In genomic region chr8:95352151-95352870, GRCm38 (mm10) we compare ENCODE assay signal across 7 mouse cellular contexts. TPM values are rescaled to one million over a fixed set of nuclear protein-coding genes. Genes with fewer than 3 reads are reported as not detected.
DNase-seq lines count a peak whose midpoint lies in the region; ATAC-seq and TF ChIP-seq lines count a peak whose summit lies in the region.

Mmp15 (plus strand) TSS chr8:95352268.

- H3K36me3 ChIP-seq in hindbrain, postnatal 0 days (ENCODE audit: insufficient read depth, low read length): no peaks in the 10 kb centered on the region
- H3K36me3 ChIP-seq in midbrain, embryonic 10.5 days: peaks cover 5% of the 10 kb centered on the region; the same call in 1 of the 2 replicates
- no peaks in the 10 kb centered on the region for H3K36me3 ChIP-seq in small intestine, adult 2 months (ENCODE audit: control insufficient read depth, insufficient read depth, low read length)

- H3K27me3 ChIP-seq in hindbrain, postnatal 0 days (ENCODE audit: insufficient read depth, low read length): no peaks in the 10 kb centered on the region
- peaks cover 54% of the 10 kb centered on the region for H3K27me3 ChIP-seq in midbrain, embryonic 10.5 days (ENCODE audit: low read depth, poor library complexity, severe bottlenecking)
- H3K27me3 ChIP-seq in small intestine, adult 2 months (ENCODE audit: control insufficient read depth, insufficient read depth, low read length): no peaks in the 10 kb centered on the region

- 0 out of 2 replicates have a peak, but pooled peaks have one; percentile 43 for TF ChIP-seq POLR2A in cortical plate, adult 2 months (IDR thresholded peaks at IDR 0.05; ENCODE audit: extremely low read depth, insufficient read depth, low read length)
- TF ChIP-seq POLR2A in small intestine, adult 2 months (IDR thresholded peaks at IDR 0.05; ENCODE audit: low read depth, low read length): peak; percentile 49; the same call in 1 of the 2 replicates

- peak within 1 kb of the TSS; percentile 60 for H3K9ac ChIP-seq in hindbrain, postnatal 0 days (replicated peaks; ENCODE audit: low read length)

- no peaks in the 10 kb centered on the region for H3K9me3 ChIP-seq in hindbrain, postnatal 0 days (ENCODE audit: low read length)
- H3K9me3 ChIP-seq in midbrain, embryonic 10.5 days (replicated peaks): no peaks in the 10 kb centered on the region

- intact Hi-C loops in left cerebral cortex, postnatal 36 days (cut with DNase I): no loop called here

- no peak within 1 kb of the TSS for H3K27ac ChIP-seq in cortical plate, adult 2 months (ENCODE audit: insufficient read depth, low read length)
- H3K27ac ChIP-seq in hindbrain, postnatal 0 days: peak within 1 kb of the TSS; percentile 82
- H3K27ac ChIP-seq in midbrain, embryonic 10.5 days (replicated peaks): peak within 1 kb of the TSS; percentile 94
- peak within 1 kb of the TSS; percentile 36; the same call in 1 of the 2 replicates for H3K27ac ChIP-seq in small intestine, adult 2 months (ENCODE audit: insufficient read depth, low read depth, low read length)

- peak; percentile 84 for DNase-seq in adrenal gland, postnatal 14 days
- DNase-seq in gastrocnemius, postnatal 25 days: peak; percentile 81
- peak; percentile 79 for DNase-seq in hindbrain, postnatal 0 days (ENCODE audit: low spot score)
- DNase-seq in left cerebral cortex, postnatal 36 days (ENCODE audit: low spot score in 2 of 2): peak; percentile 71 to 73
- peak; percentile 85 for DNase-seq in midbrain, embryonic 10.5 days (ENCODE audit: low spot score)

- peak within 1 kb of the TSS; percentile 46 for H3K4me3 ChIP-seq in cortical plate, adult 2 months (ENCODE audit: insufficient read depth, low read length)
- H3K4me3 ChIP-seq in hindbrain, postnatal 0 days (ENCODE audit: low read length): peak within 1 kb of the TSS; percentile 88
- H3K4me3 ChIP-seq in midbrain, embryonic 10.5 days: peak within 1 kb of the TSS; percentile 86
- H3K4me3 ChIP-seq in small intestine, adult 2 months (ENCODE audit: low read depth, low read length): peak within 1 kb of the TSS; percentile 81

- TF ChIP-seq CTCF in cortical plate, adult 2 months (IDR thresholded peaks at IDR 0.05; ENCODE audit: extremely low read depth, insufficient read depth, low read length): no peak
- no peak for TF ChIP-seq CTCF in hindbrain, postnatal 0 days (IDR thresholded peaks at IDR 0.05; ENCODE audit: low read depth)
- TF ChIP-seq CTCF in small intestine, adult 2 months (IDR thresholded peaks at IDR 0.05; ENCODE audit: extremely low read depth, insufficient read length, insufficient replicate concordance, low read depth, low read length): no peak

- under 1% methylated on average over 77 of the region's 80 CpGs for WGBS in hindbrain, postnatal 0 days
- WGBS in midbrain, embryonic 10.5 days: under 1% methylated on average over 80 of the region's 80 CpGs
- 1% methylated on average over 79 of the region's 80 CpGs for WGBS in small intestine, adult 2 months

- peak within 1 kb of the TSS; percentile 86 for H3K4me2 ChIP-seq in hindbrain, postnatal 0 days (ENCODE audit: low read depth, low read length)

- H3K4me1 ChIP-seq in cortical plate, adult 2 months (ENCODE audit: control insufficient read depth, insufficient read depth, low read length): peaks cover 8% of the 10 kb centered on the region
- H3K4me1 ChIP-seq in hindbrain, postnatal 0 days (ENCODE audit: insufficient read depth, low read length): peaks cover 34% of the 10 kb centered on the region
- H3K4me1 ChIP-seq in midbrain, embryonic 10.5 days: peaks cover 40% of the 10 kb centered on the region
- H3K4me1 ChIP-seq in small intestine, adult 2 months (ENCODE audit: control insufficient read depth, insufficient read depth, insufficient read length, low read length): peaks cover 4% of the 10 kb centered on the region

- peak; percentile 69 for ATAC-seq in hindbrain, postnatal 0 days

RNA-seq across cellular contexts. Expression of gene Mmp15, which starts in this region (rescaled TPM):
- total RNA-seq in adrenal gland, postnatal 14 days (2021): 21.3 and 21.8 TPM in 2 replicates
- polyA plus RNA-seq in cortical plate, adult 2 months (2012; rRNA removed): 8.1 and 9.2 TPM in 2 replicates
- 10 to 100 TPM; 15.4 to 18.0 TPM for total RNA-seq in gastrocnemius, postnatal 25 days (2021)
- 72.9 and 80.6 TPM in 2 replicates for total RNA-seq in hindbrain, postnatal 0 days (2014; rRNA removed)
- polyA plus RNA-seq in hindbrain, postnatal 0 days (2015; fragmentation: Nextera tagmentation; extraction: Ambion mirVana): 14.0 and 14.2 TPM in 2 replicates
- 10 to 100 TPM; 18.9 to 19.6 TPM for total RNA-seq in left cerebral cortex, postnatal 36 days (2021)
- polyA plus RNA-seq in midbrain, embryonic 10.5 days (2016; fragmentation: Nextera tagmentation; extraction: Ambion mirVana): 12.8 and 14.8 TPM in 2 replicates
- 19.7 and 28.7 TPM in 2 replicates for polyA plus RNA-seq in small intestine, adult 2 months (2012; rRNA removed)
